Comparison of ENCODE assay signal across 27 mouse cellular contexts in genomic region chr7:92479143-92479542, GRCm38 (mm10).
"Had no signal": no experiment of that assay in that cellular context is flagged by ENCODE, and none has a peak within 500 bp of the region (broad histone marks: within the 10 kb centered on the region; RNA-seq: fewer than 3 reads in every experiment).

No protein-coding gene starts in this region.

- H3K27me3 ChIP-seq: heart, embryonic 12.5 days; hindbrain, embryonic 12.5 days; intestine, embryonic 15.5 days; kidney, embryonic 15.5 days; limb, embryonic 13.5 days; limb, embryonic 15.5 days had no signal

- H3K4me1 ChIP-seq: heart, embryonic 10.5 days; heart, embryonic 12.5 days; hindbrain, embryonic 10.5 days; hindbrain, embryonic 12.5 days; intestine, embryonic 15.5 days; kidney, embryonic 15.5 days; limb, embryonic 13.5 days; limb, embryonic 15.5 days; liver, embryonic 12.5 days had no signal

- H3K27ac ChIP-seq: gastrocnemius, adult 2 months; heart, embryonic 10.5 days; hindbrain, embryonic 10.5 days; hindbrain, embryonic 12.5 days; hindbrain, embryonic 14.5 days; intestine, embryonic 15.5 days; kidney, embryonic 15.5 days; limb, embryonic 13.5 days; limb, embryonic 15.5 days; liver, embryonic 12.5 days; liver, embryonic 14.5 days had no signal

- ATAC-seq: hindbrain, embryonic 16.5 days; inflammation-experienced regulatory T-cells, adult 6 months; intestine, embryonic 15.5 days; liver, embryonic 12.5 days had no signal

- DNase-seq: gastrocnemius, adult 2 months; gastrocnemius, postnatal 10 days; gastrocnemius, postnatal 25 days; heart, adult 18-20 months; heart, postnatal 10 days; heart, postnatal 4 days; kidney, adult 11 months; kidney, adult 2 months; kidney, adult 9 months; kidney, postnatal 10 days; kidney, postnatal 25 days; layer of hippocampus, adult 9-11 months; layer of hippocampus, postnatal 36 days; left cerebral cortex, postnatal 4 days had no signal

- H3K4me3 ChIP-seq: gastrocnemius, adult 2 months; heart, embryonic 10.5 days; heart, embryonic 12.5 days; hindbrain, embryonic 10.5 days; hindbrain, embryonic 12.5 days; intestine, embryonic 15.5 days; kidney, embryonic 15.5 days; limb, embryonic 13.5 days; limb, embryonic 15.5 days; liver, embryonic 12.5 days had no signal
